Mouse (Mus musculus): ENCODE measurements around the gene Apol6.

Apol6 gene

GRCm38 (mm10) chr15:77070745-77071268, 26.3 kb downstream of the Apol6 start:
- no peak for DNase-seq (ENCODE audit: low read depth, low spot score)

GRCm38 (mm10) chr15:77071501-77071900, 27.0 kb downstream of the Apol6 start:
- DNase-seq (ENCODE audit: low read depth, low spot score), result peak; percentile 82

- no peak for DNase-seq (ENCODE audit: low read depth, low spot score)
Measured at GRCm38 (mm10) chr15:77072556-77073163, 28.1 kb downstream of the Apol6 start.

GRCm38 (mm10) chr15:77076523-77076922, 32.0 kb downstream of the Apol6 start:
- DNase-seq (ENCODE audit: low read depth, low spot score), result no peak

DNA sequence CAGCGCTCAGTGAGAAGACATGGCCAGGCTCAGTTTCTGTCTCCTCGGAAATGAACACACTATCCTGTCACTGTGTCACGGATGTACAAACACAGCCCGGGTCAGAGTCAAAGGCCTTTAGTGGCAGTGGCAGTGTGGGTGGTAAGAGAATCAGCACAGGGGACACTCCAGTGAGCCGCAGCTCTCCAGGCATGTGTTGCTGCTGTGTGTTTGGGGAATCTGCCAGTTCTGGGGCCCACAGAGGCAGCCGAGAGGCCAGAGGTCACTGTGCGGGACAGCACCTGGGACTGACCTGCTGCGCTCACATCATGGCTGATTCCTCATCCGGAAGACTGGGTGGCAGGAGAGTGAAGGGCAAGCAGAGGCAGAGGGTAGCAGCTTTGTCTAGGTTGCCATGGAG, 33.4 kb downstream of the Apol6 start:
- no peak for DNase-seq (ENCODE audit: low read depth, low spot score)

DNA sequence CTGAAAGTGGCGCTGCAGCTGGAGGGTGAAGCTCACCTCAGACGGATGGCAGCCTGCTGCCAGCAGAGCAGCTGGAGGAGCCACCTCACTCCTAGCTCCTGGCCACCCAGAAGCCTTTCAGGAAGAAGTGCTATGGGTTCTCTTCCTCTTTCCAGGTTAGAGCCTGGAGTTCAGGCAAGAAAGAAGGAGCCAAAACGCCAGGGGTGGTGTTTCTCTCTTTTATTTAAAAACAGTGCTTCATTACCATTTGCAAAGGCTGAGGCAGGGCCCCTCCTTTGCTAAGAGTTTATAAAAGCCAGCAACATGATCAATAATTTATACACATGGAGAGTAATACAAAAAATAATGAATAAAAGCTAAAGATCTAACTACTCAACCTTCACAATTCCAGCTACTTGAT, 34.3 kb downstream of the Apol6 start:
- DNase-seq (ENCODE audit: low read depth, low spot score), result peak; percentile 47

DNA sequence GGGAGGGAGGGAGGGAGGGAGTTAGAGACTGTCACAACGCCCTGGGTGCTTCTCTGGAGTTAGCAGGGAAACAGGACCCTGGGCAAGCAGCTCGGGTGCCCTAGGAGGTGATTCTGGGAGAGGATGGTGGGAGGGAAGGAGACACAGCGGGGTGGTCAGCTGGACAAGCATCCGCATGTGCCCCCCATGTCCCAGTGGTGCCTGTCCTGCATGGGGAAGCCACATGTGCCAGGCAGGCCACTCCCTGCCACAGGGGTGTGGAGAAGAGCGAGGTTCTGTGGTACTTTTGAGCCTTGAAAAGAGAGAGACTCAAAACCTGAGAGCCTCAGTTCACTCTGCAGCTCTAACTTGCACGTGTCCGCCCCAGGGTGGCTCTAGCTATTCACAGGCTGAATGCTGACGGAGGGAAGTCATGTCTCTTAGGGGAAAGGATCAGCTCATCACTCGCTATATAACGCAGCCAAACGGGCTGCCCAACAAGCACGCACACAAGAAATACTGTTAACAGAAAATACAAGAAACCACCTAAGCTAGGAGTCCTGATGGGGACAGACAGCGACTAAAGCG, 34.8 kb downstream of the Apol6 start:
- DNase-seq (ENCODE audit: low read depth, low spot score), result peak; percentile 51

DNA sequence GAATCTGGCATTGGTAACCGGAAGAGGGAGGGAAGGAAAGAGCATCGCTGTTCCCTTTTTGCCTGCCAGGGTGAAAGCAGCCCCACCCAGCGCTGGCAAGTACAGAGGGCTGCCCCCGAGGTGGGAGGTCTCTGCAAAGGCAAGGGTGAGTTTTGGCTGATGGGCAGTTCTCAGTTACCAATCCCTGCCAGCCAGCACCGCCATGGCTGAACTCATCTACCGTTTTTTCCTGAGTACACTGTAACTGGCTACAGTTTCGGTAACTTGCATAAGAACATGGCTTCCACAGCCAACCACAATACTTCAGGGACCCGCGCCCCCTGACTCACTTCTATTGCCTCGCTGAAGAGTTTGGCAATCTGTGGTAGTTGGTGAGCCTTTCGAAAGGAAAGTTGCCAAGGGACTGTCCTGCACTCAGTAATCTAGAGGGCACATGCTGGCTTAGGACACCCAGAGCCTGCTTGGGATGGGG, 35.4 kb downstream of the Apol6 start:
- peak; percentile 39 for DNase-seq (ENCODE audit: low read depth, low spot score)

DNA sequence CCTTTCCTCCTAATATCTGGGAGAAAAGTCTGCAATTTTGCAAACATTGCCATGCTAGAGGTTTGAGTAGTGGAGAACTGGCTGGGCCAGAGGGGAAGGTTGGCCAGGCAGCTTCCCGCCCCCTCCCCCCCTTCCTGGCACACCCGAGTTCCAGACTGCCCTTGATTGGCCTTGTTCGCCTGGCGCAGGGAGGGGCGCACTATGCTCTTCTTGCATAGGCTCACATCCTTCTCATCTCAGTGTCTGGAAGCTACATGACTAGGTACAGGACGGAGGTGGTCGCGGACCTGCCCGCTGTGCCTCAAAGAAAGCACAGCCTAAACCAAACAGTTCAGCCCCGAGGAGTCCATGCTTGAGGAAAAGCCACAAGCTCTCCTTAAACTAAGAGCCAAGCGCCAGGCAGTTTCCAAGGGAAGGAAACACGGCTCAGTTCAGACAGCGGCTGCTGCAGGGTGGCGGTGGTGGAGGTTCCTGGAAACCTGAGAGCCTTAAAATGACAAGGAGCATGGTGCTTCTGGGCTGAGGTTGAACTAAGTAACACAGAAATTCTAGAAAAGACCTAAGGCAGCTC, 36.2 kb downstream of the Apol6 start:
- DNase-seq (ENCODE audit: low read depth, low spot score), result peak; percentile 86

DNA sequence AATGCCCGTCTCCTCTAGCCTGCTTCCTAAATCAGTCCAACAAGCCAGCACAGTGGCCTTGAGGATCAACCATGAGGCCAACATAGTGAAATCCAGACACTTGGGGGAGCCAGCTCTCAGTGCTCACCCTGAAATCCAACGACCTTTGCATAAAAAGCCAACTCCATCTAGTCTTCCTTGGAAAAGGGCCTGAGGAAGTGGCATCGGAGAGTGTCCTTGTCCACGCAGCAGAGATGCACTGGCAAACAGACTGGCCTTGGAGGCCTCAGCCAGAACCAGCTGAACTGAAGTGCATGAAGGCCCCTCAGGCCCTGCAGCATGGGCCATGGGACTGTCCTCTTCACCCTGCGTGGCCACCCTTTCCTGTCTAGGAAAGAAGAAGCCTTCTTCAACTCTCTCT, 36.9 kb downstream of the Apol6 start:
- no peak for DNase-seq (ENCODE audit: low read depth, low spot score)

DNA sequence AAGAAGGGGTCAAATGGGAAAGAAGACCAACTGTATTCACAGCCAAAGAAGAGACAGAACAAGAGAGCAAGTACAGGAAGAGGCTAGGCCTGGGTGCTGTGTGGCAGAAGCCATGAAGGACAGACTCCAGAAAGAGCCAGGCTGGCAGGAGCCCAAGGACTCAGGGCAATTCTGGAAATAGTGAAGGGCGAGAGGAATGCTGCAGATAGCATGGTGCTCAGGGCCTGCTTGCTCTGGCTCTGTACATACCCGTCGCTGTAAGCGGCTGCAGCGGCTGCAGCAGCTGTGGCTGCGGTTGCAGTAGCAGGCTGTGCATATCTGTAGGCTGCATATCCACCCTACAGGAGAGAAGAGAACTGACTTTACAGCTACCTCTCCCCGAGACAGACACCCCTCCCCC, 41.3 kb downstream of the Apol6 start:
- no peak for DNase-seq (ENCODE audit: low read depth, low spot score)

DNA sequence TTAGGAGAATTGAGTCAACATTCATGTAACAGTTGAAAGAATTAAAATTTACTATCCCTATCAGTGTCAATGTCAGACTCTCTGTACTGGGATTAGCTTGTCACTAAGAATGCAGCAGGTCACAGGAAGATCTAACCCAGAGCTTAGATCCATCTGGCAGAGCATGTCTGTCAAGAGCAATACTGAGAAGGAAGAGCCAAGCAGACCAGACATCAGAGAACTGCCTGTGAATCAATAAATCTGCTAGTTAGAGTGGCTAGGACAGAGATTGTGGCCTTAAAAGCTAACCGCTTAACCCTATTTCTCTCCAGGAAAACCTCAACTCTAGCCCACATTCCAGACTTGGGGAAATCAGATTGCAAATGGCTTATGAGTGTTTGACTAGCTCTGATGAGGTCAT, 42.0 kb downstream of the Apol6 start:
- DNase-seq (ENCODE audit: low read depth, low spot score), result no peak

- DNase-seq (ENCODE audit: low read depth, low spot score), result no peak
Measured at GRCm38 (mm10) chr15:77089249-77089648, 44.7 kb downstream of the Apol6 start.

DNA sequence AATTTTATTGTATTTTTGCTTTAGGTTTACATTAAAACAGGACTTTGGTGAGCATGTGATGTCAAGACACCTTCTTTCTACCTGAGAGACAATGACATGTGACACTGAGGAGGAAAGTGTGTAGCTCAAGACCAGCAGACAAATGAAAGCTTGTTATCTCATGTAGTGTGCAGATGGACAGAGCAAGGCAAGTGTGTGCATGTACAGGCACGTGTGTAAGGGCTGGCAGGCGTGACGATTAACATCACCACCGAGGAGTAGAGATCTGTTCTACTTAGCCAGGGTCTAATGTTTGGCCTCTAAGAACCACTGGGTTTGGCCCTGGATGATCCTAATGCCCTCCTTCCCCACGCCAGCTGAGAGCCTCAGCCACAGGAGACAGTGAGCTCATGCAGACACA, 46.0 kb downstream of the Apol6 start:
- no peak for DNase-seq (ENCODE audit: low read depth, low spot score)

DNA sequence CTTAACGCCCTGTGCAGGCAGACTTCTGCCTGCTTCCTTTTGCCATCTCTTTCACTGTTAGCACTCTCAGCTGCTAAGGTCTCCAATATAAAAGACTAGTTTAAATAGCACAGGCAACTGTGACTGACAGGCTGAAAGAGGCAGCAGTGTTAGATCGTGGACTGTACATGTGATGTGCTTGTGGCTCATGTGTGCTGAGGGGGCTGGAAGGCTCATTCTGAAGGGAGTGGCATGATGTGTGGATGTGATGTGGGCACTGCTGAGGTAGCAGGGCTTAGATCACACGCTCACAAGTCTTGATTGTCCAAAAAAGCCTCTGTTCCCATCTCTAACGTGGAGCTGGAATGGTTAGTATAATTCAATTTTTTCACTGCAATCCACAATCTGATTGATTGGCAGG, 46.9 kb downstream of the Apol6 start:
- no peak for DNase-seq (ENCODE audit: low read depth, low spot score)

DNA sequence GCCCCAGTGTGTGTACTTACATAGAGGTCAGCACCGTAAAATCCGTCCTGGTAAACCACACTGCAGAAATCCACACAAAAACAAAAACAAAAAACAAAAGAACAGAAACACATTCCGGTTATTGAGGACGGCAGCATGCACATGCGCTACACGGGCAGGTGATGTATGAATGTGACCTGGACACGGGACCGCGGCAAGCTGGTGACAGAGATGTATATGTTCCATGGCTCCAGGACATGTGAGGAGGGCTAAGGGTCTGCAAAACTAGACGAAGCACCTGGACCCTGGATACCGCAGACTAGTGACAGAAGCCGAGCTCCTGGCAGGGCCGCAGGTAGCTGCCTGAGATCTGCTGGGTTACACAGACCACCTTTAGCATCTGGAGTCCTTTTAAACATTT, 49.9 kb downstream of the Apol6 start:
- no peak for DNase-seq (ENCODE audit: low read depth, low spot score)

GRCm38 (mm10) chr15:77095216-77095615, 50.7 kb downstream of the Apol6 start:
- no peak for DNase-seq (ENCODE audit: low read depth, low spot score)

DNA sequence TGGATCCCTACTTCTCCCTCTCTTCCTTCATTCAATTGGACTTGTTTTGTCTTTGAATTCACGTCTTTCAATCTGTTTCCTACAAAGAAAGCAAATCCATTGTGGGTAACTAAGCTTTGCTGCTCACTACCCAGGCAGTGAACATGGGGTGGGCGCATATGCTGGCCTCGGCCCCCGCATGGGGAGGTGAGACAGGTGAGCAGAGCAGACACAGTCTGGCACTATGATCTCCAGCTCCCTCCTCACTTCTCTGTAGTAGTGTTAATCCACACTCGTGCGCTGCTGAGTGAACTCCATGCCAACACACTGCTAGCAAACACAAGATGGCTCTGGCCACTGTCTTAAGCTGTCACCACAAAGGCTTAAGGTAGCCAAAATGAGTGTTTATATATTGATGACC, 52.8 kb downstream of the Apol6 start:
- DNase-seq (ENCODE audit: low read depth, low spot score), result no peak

- DNase-seq (ENCODE audit: low read depth, low spot score), result no peak
Measured at GRCm38 (mm10) chr15:77099756-77100155, 55.2 kb downstream of the Apol6 start.

DNA sequence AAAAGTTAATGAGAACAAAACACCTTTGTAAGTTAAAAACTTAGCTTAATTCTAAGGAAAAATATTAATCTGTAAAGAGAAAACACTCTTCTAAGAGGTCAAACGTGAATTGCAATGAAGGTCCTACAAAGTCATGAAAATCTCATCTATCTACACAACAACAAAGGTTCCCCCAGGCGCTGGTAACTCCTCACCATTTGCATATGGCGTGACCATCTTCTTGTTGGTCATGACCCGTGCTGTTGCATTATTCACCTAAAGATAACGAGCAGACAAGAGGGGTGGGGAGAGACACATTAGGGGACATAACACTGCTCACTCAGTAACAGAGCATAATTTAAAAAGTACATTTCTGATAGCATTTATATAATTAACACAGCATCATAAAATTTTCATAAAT, 58.2 kb downstream of the Apol6 start:
- DNase-seq (ENCODE audit: low read depth, low spot score), result peak; percentile 65

DNA sequence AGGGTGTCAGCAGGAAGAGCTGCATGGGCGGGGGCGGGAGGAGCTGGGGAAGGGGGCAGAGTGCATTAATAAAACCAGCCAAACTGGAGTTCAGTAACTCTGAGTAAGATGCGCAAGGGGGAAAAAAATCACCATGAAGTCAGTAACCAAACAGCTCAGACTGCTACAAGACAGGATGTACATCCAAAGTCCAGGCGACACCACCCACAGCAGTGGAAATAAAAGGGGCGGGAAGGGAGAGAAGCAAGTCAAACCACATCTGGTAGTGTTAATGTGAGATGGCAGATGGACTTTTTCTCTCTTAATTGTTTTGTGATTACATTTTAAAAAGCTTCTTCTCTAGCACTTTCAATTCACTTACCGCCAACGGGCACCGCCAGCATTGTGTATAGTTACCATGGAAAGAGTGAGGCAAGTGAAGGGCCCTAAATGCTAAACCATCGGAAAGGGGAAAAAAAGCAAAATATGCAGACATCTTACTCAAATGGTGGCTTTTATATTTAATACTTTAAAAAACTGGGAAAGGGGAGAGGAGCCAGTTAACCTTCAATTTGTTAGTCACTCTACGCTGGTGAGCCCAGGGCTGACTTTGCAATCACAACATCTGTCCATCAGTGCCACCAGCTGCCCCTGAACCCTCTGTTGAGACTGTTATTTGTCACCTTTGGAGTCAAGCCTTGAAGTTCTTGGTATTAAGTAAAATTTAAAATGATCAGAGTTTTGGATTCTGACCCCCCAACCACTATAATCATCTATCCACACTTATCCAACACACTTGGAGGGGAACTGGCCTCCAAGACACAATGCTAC, 60.0 kb downstream of the Apol6 start:
- DNase-seq (ENCODE audit: low read depth, low spot score), result peak; percentile 32

GRCm38 (mm10) chr15:77105273-77105672, 60.7 kb downstream of the Apol6 start:
- DNase-seq (ENCODE audit: low read depth, low spot score), result no peak

Data from ZHBTc4 (cell line).